Mouse (Mus musculus): ENCODE data around the gene Tlr7. TPM values are rescaled to one million over a fixed set of nuclear protein-coding genes. Genes with fewer than 3 reads are reported as not detected.
"Not testable (repeated sequence)": the region's sequence is repeated elsewhere in the genome, so short reads cannot be mapped to it uniquely, and the experiment has no call there.

Gene Tlr7
- total RNA-seq (2021), result 1 to 10 TPM; 1.1 to 2.9 TPM
- long read RNA-seq, experiment 1, result 0 reads
- long read RNA-seq, experiment 2, result 0 reads

DNA sequence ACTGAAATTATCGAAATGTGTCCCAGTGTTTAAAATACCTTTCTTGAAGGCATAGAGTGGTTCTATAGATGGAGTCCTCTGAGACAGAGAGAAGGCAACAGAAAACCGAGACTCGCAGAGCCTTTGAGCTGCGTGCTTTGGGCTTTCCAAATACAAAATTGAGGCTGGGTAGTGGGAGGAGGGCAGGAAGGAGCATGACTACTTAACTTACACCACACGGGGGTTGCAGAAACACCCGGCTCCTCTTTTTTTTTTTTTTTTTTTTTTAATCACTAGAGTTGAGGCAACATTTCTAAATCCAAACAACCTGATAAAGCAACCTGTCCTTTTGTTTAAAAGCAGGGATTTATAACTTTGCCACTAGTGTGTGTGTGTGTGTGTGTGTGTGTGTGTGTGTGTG is at the start of gene Tlr7:
Gene Tlr7 (minus strand): TSS at position 160 of the 400 bp plus-strand sequence.
- no peak for DNase-seq

GRCm38 (mm10) chrX:167380073-167380472 is 49.7 kb upstream of the Tlr7 start:
- no peak for DNase-seq

DNA sequence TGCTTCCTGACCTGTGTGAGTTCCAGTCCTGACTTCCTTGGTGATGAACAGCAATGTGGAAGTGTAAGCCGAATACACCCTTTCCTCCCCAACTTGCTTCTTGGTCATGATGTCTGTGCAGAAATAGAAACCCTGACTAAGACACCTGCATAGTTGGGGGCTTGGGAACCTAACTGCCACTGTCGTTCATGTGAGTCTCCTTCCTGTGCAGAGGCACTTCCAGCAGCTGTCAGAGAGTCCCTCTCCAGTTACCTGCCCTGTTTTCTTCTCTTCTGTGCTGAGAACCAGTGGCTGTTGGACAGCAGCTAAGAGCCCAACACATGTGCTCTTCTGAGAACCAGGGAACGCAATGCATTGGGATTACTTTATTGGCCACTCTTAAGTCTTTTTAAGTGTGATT is 30.9 kb upstream of the Tlr7 start:
- DNase-seq, result not testable (repeated sequence)

- DNase-seq, result no peak
Observed at GRCm38 (mm10) chrX:167359704-167360103, 29.3 kb upstream of the Tlr7 start.

GRCm38 (mm10) chrX:167357415-167357814 is 27.1 kb upstream of the Tlr7 start:
- no peak for DNase-seq

DNA sequence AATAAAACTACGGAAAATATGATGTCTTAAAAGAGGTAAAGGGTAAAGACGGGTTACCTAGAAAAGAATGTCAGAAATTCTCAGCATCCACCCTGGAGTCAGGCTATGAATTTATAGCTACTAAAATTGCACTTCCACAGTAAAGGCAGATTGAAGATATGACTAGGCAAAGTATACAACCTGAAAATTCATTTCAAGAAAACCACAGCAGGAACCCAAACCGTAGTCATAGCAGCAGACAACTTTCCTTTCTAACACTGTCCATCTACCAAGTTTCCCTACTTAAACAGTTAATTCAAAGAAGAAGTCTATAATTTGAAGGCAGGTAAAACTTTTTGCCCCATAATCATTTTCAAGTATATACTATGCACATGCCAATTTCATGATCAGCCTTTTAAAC is 25.6 kb upstream of the Tlr7 start:
- DNase-seq, result no peak

DNA sequence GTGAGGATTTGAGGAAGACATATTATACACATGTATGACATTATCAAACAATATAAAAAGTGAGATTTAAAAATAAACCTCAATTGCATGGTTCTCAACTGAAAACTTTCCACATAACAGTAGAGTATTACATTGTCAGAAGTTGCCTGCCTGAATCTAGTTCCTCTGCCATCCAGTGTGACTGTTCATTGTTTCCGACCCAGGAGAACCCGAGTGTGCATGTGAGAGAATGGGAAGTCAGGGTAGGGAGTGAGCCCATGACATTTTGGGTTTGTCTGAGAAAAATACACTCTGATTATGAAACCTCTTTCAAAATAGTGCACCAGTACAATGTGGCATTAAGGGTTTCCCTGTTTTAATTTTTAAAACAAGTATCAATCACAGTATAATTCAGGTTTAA is 23.3 kb upstream of the Tlr7 start:
- DNase-seq, result no peak

DNA sequence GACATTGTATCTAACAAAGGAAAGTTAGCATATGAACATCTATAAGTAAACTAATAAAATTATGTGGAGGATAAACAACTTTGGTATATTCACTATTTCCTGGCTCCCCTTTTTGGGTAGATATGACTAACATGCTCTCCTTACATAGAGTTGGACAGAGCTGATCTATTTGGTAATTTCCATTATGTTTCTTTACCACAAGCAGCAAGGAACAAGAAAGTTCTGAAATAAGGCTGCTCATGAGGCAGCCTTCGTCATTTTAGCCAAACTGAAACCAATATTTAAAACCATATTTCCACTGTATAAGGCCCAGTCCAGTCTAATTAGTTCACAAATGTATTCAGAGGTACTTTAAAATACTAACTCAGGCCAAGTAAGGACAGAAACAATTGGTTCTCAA is 16.1 kb upstream of the Tlr7 start:
- no peak for DNase-seq

- no peak for DNase-seq
Observed at GRCm38 (mm10) chrX:167344356-167344755, 14.0 kb upstream of the Tlr7 start.

GRCm38 (mm10) chrX:167341811-167342210 is 11.5 kb upstream of the Tlr7 start:
- no peak for DNase-seq

GRCm38 (mm10) chrX:167340190-167340589 is 9.8 kb upstream of the Tlr7 start:
- no peak for DNase-seq

GRCm38 (mm10) chrX:167337990-167338389 is 7.6 kb upstream of the Tlr7 start:
- no peak for DNase-seq

DNA sequence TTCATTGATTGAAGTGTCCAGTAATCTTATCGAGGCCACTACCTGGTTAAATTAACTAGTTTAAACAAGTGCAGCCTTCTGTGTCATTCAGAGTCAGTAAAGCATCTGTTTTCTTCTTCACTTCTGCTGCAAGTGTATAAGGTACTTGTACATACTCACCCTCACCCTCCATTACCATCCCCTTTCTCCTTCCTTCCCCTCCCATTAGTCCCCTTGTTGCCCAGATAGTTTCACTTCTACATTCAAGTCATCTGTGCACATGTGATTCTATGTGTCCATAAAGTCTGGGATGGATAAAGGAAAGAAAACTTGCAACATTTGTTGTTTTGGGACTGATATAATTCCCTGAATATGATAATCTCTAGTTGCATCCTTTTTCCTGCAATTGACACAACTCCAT is 4.2 kb upstream of the Tlr7 start:
- DNase-seq, result no peak

GRCm38 (mm10) chrX:167332607-167333006 is 2.2 kb upstream of the Tlr7 start:
- DNase-seq, result no peak

GRCm38 (mm10) chrX:167330993-167331392 is 635 bp upstream of the Tlr7 start:
- no peak for DNase-seq

DNA sequence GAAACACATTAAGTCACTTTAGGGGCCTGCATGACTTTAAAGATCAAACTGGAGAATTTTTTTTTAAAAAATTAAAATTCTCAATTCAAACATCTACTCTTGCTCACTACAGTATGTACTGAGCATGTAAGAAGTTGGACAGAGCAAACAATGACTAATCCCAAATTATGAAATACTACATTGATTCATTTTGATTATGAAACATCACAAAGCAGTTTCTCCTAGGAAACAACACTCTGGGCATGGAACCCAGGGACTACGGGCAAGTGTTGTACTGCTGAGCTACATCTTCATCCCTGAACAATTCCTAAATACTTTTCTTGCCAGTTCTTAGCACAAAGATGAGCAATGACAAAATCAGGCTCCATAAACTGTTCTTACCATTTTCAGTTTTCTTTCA is 738 bp downstream of the Tlr7 start:
- no peak for DNase-seq

DNA sequence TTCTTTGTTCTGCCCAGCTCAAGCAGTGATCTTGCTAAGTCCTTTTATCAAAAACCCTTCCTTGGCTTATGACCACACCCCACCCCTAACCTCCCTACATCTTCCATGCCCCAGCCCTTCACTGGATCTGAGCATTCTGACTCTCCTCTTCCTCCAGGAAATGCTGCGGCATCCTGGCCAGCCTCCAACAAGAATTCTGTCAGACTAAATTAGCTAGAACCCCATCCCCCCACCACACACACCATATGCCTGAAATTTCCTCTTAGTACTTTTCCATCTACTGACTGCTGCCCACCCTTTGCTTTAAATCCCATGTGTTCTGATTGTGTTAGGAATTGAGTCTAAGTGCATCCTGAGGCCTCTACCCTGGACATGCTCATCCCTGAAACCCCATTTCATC is 1.3 kb downstream of the Tlr7 start:
- peak; percentile 2 for DNase-seq

GRCm38 (mm10) chrX:167328519-167328918 is 1.8 kb downstream of the Tlr7 start:
- no peak for DNase-seq

- DNase-seq, result no peak
Observed at GRCm38 (mm10) chrX:167323742-167324141, 6.6 kb downstream of the Tlr7 start.

GRCm38 (mm10) chrX:167321233-167321806 is 9.0 kb downstream of the Tlr7 start:
- no peak for DNase-seq

DNA sequence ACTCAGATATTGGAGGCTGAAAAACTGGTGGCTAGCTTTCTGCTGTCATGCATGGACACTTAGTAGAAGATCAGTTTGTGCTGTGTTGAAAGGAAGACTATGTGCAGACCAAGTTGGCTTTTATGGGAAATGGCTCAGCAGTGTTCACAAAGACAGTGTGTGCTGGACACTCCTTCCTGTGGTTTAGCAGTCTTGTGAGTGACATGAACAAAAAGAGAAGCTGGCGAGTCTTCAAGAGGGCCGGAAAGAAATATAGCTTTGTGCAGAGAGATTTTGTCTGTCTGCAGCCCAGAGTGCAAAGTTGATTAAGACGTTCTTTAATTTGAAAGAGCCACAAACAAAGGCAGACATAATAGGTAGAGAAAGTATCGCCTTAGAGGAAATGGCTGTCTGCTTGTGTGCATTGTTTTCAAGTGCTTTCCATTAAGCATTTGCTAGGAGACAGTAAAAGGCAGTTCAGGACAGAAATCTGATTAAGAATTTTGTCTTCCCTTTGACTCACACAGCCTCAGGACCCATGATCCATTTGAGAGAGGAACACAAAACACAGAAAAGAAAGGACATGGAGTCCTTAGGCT is 11.4 kb downstream of the Tlr7 start:
- no peak for DNase-seq

DNA sequence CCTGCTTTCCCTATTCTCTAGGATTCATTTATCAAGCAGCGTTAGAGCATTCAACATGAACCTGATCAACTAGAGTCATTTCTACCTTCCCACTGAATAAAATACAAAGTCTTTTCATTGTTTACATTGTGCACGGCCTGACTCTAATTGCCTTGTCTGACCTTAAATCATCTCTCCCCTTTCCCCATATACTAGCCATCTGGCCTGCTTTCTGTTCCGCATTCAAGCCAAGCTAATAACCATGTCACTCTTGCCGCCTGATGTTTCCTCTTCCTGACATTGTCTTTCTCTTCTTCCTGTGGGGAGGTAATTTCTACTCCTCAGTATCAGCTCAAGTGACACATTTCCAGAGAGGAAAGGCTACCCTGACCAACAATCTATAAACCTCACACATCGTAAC is 14.6 kb downstream of the Tlr7 start:
- no peak for DNase-seq

DNA sequence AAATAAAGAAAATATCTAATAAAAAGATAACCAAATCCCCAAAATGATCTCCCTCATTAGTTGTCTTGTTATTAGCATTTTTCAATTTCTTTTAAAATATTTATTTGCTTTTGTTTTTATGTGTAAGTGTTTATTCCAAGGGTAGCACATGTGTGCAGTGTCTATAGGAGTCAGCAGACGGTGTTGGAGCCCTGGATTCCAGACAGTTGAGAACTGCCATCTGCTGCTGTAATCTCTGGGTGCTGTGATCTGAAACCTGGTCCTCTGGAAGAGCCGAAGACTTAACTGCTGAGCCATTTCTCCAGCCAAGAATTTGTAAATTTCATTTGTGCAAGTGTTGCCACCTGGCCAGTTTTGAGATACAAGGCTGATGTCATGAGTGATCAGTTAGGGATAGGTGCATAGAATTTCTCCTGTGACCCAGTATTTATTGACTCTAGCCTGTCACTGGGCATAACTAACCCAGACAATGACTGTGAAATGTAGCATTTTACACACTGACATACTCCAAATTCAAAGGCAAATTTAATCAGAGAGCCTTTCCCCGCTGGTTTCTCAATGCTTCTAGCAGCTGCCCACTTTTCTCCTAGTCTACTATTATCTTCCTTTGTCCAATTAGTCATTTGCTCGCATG is 15.1 kb downstream of the Tlr7 start:
- DNase-seq, result no peak

GRCm38 (mm10) chrX:167302061-167302460 is 28.3 kb downstream of the Tlr7 start:
- DNase-seq, result not testable (repeated sequence)
